Mouse (Mus musculus) hematopoietic multipotent progenitor cell, adult 10-12 weeks (in vitro differentiated cells): ENCODE results near the gene Rgs11. TPM values are rescaled to one million over a fixed set of nuclear protein-coding genes. Genes with fewer than 3 reads are reported as not detected.

Source experiments
- polyA plus RNA-seq: library from polyadenylated mRNA; stranded (reverse); fragments of >175 nt; gene quantifications from 2 replicates; pipeline ENCODE4 v1.2.3, GENCODE M21; 2012; ENCODE audit warnings: low replicate concordance

Rgs11 gene
- polyA plus RNA-seq: 7.4 and 8.8 TPM in 2 replicates

GRCm38 (mm10) chr17:26202737-26203136, at the start of gene Rgs11:
Gene Rgs11 (plus strand): TSS chr17:26202951.

GRCm38 (mm10) chr17:26198892-26199291, 3.9 kb upstream of the Rgs11 start, which contains the start of gene Pdia2:
Gene Pdia2 (minus strand): TSS chr17:26199087.

GRCm38 (mm10) chr17:26207686-26208085, 4.9 kb downstream of the Rgs11 start, which contains the start of gene Arhgdig:
Gene Arhgdig (minus strand): TSS chr17:26207786.

GRCm38 (mm10) chr17:26244101-26244841, 41.5 kb downstream of the Rgs11 start, which contains the start of gene Fam234a:
Gene Fam234a (minus strand): TSS chr17:26244242.

GRCm38 (mm10) chr17:26252539-26253251, 49.9 kb downstream of the Rgs11 start, which contains the start of gene Luc7l:
Gene Luc7l (plus strand): TSS chr17:26252896.

Other genes starting within 250 kb of the Rgs11 start
- gene Capn15, start 217.2 kb upstream of the Rgs11 start, polyA plus RNA-seq: 61.6 and 119 TPM in 2 replicates
- gene Rab11fip3, start 133.4 kb upstream of the Rgs11 start, polyA plus RNA-seq: 7.3 and 22.8 TPM in 2 replicates
- 0.60 and 0.89 TPM in 2 replicates for gene Decr2, start 112.6 kb upstream of the Rgs11 start, polyA plus RNA-seq
- 12.3 and 23.3 TPM in 2 replicates for gene Nme4, start 107.3 kb upstream of the Rgs11 start, polyA plus RNA-seq
- gene Tmem8, start 89.7 kb upstream of the Rgs11 start, polyA plus RNA-seq: 16.6 and 22.7 TPM in 2 replicates
- gene Mrpl28, start 79.5 kb upstream of the Rgs11 start, polyA plus RNA-seq: 55.8 and 84.0 TPM in 2 replicates
- 52.8 and 62.8 TPM in 2 replicates for gene Axin1, start 64.3 kb upstream of the Rgs11 start, polyA plus RNA-seq
- gene Pdia2, start 3.9 kb upstream of the Rgs11 start, polyA plus RNA-seq: 1.3 TPM in 1 of 2 replicates, not detected in the other
- 0.20 and 0.30 TPM in 2 replicates for gene Arhgdig, start 4.8 kb downstream of the Rgs11 start, polyA plus RNA-seq
- gene Fam234a, start 41.3 kb downstream of the Rgs11 start, polyA plus RNA-seq: 5.6 and 15.1 TPM in 2 replicates
- gene Luc7l, start 49.9 kb downstream of the Rgs11 start, polyA plus RNA-seq: 34.2 and 49.0 TPM in 2 replicates
- gene Neurl1b, start 211.9 kb downstream of the Rgs11 start, polyA plus RNA-seq: 1.4 and 3.7 TPM in 2 replicates